Mouse (Mus musculus): ENCODE measurements around the gene Galnt9.
A peak's percentile ranks its signal among the peaks of the same experiment; 100 is the strongest.

Gene Galnt9

DNA sequence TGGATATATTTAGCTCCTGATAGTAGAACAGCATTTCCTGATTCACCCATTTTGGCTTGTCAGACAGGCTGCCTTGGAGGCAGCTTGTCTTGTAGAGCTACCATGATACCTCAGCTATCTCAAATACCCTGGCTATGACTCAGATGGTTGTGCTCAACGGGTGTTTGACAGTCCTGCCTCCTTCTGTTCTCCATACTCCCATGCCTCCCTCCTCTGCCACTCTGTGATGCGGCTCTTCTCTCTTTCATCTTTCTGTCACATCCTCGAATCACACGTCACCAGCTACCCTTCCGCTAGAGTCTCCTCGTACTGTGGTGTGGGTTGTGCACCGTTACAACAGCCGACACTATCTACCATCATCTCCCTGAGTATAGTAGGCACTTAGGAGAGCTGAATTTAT, 50.3 kb downstream of the Galnt9 start:
- no peak for DNase-seq

DNA sequence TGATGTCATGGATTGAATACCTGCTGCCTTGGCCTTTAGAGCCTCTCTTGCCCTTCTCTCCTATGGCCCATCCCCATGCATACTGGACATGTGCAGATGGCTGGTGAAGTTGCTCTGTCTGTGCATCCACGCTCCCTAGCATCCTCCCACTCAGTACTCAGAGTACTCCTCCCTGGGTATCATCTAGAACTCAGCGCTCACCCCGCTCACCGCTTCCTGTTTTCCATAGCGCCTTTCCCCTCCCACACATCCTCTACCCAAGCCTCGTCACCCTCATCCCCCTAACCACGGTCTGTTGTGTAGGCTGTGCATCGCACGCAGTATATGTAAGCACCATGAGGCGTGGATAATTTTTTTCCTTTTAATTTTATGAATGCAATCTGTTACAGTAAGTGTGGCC, 51.2 kb downstream of the Galnt9 start:
- no peak for DNase-seq

DNA sequence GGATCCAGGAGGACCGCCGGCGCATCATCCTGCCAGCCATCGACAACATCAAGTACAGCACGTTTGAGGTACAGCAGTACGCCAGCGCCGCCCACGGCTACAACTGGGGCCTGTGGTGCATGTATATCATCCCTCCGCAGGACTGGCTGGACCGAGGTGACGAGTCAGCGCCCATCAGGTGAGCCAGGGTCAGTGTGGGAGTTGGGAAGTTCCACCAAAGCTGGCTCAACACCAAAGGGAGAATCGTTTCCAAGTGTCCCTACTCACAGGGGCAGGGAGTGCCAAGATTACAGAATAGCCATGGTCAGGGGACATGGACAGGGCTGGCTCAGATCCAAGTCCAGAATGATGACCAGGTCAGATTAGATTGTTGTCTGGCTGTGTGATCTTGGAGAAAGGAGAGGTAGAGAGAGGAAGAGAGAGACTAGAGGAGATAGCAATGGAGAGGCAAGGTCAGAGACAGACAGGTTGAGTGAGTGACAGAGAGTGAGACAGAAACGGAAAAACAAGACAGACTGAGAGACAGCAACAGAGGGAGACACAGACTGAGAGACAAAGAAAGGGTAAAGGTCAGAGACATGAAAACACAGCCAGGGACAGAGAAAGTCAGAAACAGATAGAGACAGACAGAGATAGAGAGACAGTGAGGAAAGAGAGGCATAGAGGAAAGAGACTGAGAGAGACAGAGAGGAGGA, 52.1 kb downstream of the Galnt9 start:
- no peak for DNase-seq

- DNase-seq, result no peak
These were observed 53.3 kb downstream of the Galnt9 start for GRCm38 (mm10) chr5:110597502-110597901.

- DNase-seq, result peak; percentile 51
These were observed 54.3 kb downstream of the Galnt9 start for GRCm38 (mm10) chr5:110598298-110599095.

DNA sequence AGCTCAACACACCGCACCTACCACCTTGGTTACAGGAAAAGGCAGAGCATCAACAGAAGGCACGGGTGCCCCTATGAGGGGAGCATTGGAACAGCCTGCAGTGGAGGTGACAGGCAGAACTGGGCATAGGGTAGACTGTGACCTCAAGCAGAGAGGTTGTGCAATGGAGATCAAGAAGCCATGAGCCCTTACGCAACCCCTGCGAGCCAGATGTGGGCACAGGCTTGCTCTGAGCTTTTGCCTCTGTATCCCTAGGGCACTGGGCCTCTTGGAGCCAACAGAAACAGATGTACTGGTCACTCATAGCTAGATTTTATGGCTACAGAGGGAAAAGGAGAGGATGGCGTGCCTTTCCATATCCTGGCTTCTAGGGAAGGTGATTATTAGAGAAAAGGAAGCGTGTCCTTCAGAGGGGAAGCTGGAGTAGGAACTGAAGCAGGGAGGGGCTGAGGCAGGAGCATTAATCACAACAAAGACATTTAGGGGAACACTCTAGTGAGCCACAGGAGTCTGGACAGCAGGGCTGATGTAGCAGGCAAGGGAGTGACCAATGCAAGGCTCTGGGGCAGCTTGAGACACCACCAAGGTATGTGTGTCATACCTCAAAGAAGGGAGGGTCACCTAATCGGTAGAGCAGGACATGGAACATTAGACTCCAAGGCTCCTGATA, 59.0 kb downstream of the Galnt9 start:
- no peak for DNase-seq

DNA sequence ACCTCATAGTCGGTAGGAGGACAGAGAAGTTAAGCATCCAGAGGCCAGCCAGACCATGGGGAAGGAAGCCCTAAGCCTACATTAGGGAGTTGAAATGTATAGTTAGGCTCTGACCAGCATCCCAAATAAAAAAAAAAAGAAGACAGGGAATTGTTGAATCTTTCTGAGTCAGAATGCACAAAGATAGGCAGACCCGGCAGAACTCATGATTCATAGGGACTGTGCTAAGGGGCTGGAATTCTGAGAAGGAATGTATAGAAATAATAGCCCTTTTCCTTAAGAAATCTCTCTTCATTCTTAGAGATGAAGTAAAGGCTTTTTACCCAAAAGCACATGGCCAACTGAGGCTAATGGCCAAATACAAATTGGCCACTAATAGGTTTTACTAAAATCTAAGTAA, 60.2 kb downstream of the Galnt9 start:
- DNase-seq, result no peak

DNA sequence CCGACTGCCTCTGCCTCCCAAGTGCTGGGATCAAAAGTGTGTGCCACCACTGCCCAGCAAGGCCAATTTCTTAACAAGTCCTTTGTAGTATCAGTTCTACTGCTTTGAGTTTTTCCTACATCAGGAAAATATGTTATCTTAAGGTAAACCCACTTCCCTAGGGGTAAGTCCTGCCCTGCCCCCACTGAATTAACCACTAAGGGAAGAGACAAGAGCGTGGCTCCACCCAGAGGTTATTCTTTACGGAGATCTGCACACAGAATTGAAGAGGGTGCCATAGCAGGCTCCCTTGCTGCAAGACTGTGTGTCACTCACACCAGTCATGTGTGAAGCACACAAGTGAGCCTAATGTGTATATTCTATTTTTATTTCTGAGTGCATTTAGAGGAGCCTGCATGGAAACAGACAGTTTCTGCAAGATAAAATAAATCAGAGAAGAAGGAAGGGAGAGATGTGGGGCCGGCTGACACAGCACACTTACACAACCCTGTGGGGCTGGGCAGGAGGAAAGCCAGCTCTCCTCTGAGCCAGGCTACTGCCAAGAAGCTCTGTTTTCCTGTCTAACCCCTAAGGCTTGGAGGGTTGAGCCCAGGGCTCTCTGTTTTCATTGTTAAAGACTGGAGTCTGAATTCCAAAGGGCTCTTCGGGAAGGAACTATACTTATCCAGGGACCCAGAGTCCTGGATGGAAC, 61.5 kb downstream of the Galnt9 start:
- DNase-seq, result no peak

- DNase-seq, result no peak
These were observed 63.6 kb downstream of the Galnt9 start for GRCm38 (mm10) chr5:110607767-110608166.

DNA sequence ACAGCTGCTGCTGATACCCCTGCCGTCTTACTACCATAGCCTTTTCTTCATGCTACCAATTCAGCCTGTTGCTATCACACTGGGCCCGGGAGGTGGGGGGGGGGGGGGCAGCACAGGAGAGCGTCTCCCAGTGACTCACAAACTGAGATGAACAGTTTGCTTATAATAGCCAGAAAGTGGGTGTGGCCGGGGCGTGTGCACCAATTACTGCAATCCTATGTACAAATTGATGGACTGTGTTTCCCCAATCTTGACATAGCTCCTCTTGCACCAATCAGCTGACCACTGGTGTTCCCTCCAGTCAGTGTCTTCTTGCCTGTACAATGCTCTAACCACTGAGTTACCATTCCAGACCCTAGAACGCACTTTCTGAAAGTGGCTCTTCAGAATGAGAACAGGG, 64.2 kb downstream of the Galnt9 start:
- DNase-seq, result no peak

GRCm38 (mm10) chr5:110608941-110609340, 64.8 kb downstream of the Galnt9 start:
- no peak for DNase-seq

- DNase-seq, result no peak
These were observed 65.3 kb downstream of the Galnt9 start for GRCm38 (mm10) chr5:110609425-110609824.

GRCm38 (mm10) chr5:110609868-110610267, 65.7 kb downstream of the Galnt9 start:
- DNase-seq, result no peak

DNA sequence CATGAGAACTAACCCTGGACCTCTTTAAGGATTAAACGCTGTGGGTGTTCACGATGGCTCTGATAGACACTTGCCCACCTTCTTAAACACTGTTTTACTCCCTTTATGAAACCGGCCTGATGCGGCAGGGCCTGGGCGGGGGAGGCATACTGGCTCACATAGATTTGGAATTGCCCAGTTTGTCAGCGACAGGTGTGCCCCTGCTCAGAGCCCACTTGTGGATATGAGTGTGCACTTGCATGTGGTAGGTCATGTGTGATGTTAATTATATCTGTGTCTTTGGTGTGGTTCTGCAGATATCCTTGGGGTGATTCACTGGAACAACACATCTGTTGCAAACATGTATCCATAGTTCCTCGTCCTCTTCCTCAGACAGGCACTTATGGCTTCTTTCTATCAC, 66.3 kb downstream of the Galnt9 start:
- no peak for DNase-seq

GRCm38 (mm10) chr5:110611435-110612158, 67.4 kb downstream of the Galnt9 start:
- DNase-seq, result no peak

DNA sequence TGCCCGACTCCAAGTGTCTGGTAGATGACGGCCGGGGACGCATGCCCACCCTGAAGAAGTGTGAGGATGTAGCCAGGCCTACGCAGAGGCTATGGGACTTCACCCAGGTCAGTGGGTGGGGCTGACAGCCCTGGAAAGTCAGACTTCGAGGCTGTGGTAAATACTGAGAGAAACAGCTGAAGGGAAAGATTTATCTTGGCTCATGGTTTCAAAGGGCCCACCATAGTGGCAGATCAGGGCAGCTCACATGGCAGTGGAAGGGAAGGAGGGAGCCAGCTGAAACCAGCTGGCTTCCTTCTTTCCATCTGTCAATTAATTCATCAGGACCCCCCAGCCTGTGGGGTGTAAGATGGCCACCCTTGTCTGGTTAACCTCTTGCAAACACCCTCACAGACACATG, 75.1 kb downstream of the Galnt9 start:
- no peak for DNase-seq

GRCm38 (mm10) chr5:110624319-110624718, 80.2 kb downstream of the Galnt9 start:
- DNase-seq, result no peak

- DNase-seq, result no peak
These were observed 83.2 kb downstream of the Galnt9 start for GRCm38 (mm10) chr5:110627351-110627750.

DNA sequence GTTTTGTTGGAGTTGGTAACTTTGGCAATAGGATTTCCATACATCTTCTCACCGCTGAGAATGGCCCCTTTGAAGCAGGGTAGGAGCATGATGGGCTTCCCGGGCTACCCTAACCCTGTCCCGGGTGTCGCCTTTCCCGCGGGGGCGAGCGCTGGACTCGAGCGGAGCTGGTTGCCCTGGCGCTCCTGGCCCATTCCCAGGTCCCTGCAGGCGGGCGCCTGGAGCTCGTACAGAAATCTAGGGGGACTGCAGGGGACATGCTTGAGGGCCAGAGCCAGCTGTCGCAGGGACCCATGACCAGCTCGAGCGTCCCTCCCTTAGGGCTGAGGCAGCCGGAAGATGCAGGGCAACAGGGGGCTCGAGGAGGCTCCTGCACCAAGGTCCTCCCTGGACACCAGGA, 84.0 kb downstream of the Galnt9 start:
- DNase-seq, result no peak

DNA sequence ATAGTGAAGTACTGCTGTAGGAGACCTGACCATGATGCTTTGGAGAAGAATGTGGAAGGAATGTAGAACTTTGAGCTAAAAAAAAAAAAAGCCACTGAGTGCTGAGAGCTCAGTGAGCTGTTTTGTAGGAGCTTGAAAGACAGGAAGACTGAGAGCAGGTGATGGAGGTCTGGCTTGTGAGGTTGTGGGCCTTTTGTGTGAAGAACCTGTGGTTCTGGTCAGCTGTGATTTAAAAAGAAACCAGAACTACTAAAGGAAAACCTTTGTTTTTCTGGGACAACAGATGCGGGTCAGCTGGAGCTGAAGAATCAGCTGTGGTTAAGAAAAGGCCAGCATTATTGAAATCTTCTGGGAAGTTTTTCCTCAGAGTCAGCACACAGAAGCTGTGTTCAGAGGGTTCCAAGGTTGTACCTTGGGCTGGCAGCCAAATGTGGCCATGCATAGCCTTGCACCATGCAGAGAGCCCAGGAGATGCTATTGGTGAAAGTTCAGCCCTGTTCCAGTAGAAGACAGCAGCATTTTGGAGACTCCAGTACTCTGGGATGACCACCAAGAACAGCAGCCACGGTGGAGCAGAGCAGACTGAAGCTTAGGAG, 85.5 kb downstream of the Galnt9 start:
- no peak for DNase-seq

DNA sequence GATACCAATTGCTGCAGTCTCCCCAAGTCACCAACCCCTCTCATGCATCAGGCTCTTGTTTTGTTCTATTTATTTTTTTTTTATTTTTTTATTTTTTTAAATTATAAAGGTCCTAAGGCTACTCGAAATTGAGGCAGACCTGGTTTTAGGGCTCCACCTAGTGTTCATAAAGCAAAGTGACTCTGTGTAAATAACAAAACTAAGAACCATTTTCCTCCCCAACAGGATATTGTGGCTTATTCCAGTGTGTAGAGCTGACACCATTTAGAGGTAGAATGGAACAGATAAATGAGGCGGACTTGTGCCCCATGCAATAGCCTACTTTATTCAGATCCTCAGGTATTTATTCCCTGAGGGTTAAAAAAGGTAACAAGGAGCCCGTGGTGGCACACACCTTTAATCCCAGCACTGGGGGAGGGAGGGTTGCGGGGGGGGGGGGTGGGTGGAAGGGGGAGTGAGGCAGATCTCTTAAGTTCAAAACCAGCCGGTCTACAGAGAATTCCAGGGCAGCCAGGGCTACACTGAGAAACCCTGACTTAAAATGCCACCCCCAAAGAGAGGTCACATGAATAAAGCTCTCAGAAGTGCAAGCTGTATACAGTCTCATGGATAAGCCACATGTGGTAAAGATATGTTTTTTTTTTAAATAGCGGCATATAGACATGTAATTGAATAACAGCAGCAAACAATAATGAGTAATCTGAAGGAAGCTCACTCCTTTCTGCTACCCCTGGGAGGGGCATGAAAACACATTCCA, 92.0 kb downstream of the Galnt9 start:
- DNase-seq, result no peak
